Mouse (Mus musculus) embryonic facial prominence, embryonic 15.5 days (tissue): ENCODE measurements at regions not wholly inside any gene's neighbourhood (a gene's known extent, or its start where the extent isn't known, plus 50 kb on each side); places are given as distances from the start of the nearest gene placed in this dataset.

ENCODE experiments used
- ATAC-seq: fragments of 200-750 bp; cut with Nextera tagmentation; 2 replicates; pipeline ENCODE4 v1.8.0; 2017; ENCODE audit warnings: low read depth, moderate TSS enrichment; ENCODE audit not compliant: insufficient number of reproducible peaks, low FRiP score, low TSS enrichment
- H3K27ac ChIP-seq: fragments of 300-500 bp; sonication (generic); replicated peaks from 2 replicates; pipeline ENCODE4 v1.5.1; 2015; ENCODE audit warnings: mild to moderate bottlenecking, inconsistent platforms
- H3K27me3 ChIP-seq: fragments of 300-500 bp; sonication (generic); 2 replicates; pipeline ENCODE4 v1.6.1; 2015; ENCODE audit warnings: inconsistent platforms
- H3K36me3 ChIP-seq: fragments of 300-500 bp; sonication (generic); 2 replicates; pipeline ENCODE4 v1.6.1; 2015; ENCODE audit warnings: mild to moderate bottlenecking, inconsistent platforms
- H3K4me1 ChIP-seq: fragments of 300-500 bp; sonication (generic); 2 replicates; pipeline ENCODE4 v1.6.1; 2015; ENCODE audit warnings: inconsistent platforms
- H3K4me2 ChIP-seq: fragments of 300-500 bp; sonication (generic); replicated peaks from 2 replicates; pipeline ENCODE4 v1.6.1; 2015; ENCODE audit warnings: mild to moderate bottlenecking, inconsistent platforms
- H3K4me3 ChIP-seq: fragments of 300-500 bp; sonication (generic); replicated peaks from 2 replicates; pipeline ENCODE4 v1.5.1; 2015; ENCODE audit warnings: mild to moderate bottlenecking, inconsistent platforms
- H3K9ac ChIP-seq: fragments of 300-500 bp; sonication (generic); 2 replicates; pipeline ENCODE4 v1.6.1; 2015; ENCODE audit warnings: inconsistent platforms
- H3K9me3 ChIP-seq: fragments of 300-500 bp; sonication (generic); replicated peaks from 2 replicates; pipeline ENCODE4 v1.6.1; 2016; ENCODE audit warnings: inconsistent platforms
- WGBS: fragments of 180-500 bp; shearing (Covaris S2); methylation state at CpG from one replicate; pipeline ENCODE4 v1.1.7; 2015; 5-methylcytosine and 5-hydroxymethylcytosine counted together

DNA sequence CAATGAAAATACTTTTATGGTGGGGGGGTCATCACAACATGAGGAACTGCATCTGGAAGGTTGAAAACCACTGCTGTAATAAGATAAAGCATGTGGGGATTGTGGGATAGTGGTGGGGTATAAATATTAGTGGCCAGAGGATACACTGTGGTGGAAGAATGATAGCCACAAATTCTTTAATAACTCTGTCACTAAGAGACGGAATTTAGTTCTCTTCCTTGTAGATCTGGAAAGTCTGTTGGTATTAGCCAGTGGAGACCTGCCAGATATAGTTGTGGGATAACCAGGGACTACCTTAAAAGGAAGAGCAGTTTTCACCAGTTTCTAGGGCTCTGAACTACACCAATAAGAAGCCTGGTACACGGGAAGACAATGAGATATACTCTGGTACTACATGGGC, 161.8 kb downstream of the Tmx1 start:
- H3K27me3 ChIP-seq: no peaks in the 10 kb centered on the region
- WGBS: 75% methylated on average over 2 of the region's 2 CpGs
- H3K9me3 ChIP-seq: no peaks in the 10 kb centered on the region
- no peaks in the 10 kb centered on the region for H3K36me3 ChIP-seq
- H3K9ac ChIP-seq: no peak overlapping the region
- H3K4me2 ChIP-seq: no peak overlapping the region
- no peak for ATAC-seq
- peaks cover 10% of the 10 kb centered on the region; the same call in 1 of the 2 replicates for H3K4me1 ChIP-seq
- H3K4me3 ChIP-seq: no peak overlapping the region
- H3K27ac ChIP-seq: no peak overlapping the region

DNA sequence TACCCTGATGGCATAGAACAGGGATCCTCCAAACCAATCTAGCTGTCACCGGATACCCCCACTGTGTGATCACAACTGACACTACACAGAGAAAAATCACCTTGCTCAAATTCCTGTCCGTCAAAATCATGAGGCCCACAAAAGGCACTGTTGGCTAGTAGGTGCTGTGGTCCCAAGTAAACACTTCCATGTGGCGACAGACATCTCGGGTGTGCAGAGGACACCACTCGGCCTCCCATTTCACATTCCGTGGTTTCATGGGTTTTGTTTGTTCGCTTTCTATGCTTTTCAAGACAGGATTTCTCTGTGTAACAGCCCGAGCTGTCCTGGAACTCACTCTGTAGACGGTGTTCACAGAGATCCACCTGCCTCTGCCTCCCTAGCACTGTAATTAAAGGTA, 162.2 kb downstream of the Tmx1 start:
- no peak overlapping the region for H3K4me3 ChIP-seq
- ATAC-seq: no peak
- no peak overlapping the region for H3K27ac ChIP-seq
- peaks cover 10% of the 10 kb centered on the region; the same call in 1 of the 2 replicates for H3K4me1 ChIP-seq
- WGBS: 77% methylated on average over 9 of the region's 9 CpGs
- no peaks in the 10 kb centered on the region for H3K36me3 ChIP-seq
- no peak overlapping the region for H3K9ac ChIP-seq
- no peak overlapping the region for H3K4me2 ChIP-seq
- no peaks in the 10 kb centered on the region for H3K27me3 ChIP-seq
- no peaks in the 10 kb centered on the region for H3K9me3 ChIP-seq

DNA sequence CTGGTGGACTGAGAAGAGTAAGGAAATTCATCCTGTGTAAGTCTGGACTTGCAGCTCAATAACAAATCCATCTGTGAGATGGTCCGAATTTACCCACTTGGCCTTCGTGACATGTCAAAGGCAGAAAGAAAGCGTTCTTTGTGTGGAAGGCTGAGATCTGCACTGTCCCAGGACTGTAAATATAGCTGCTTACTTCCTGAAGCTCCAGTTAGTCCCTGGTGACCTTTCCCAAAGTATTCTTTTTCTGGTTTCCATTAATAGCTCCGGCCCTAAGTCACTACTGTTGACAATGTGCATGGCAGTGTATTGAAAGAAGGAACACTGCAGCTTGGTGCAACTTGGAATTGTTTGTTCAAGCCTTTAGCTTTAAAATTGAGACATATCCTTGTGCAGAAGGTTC, 163.2 kb downstream of the Tmx1 start:
- Histone ChIP-seq H3K4me1 (peaks cover 10% of the 10 kb centered on the region; the same call in 1 of the 2 replicates), H3K27me3 (no peaks in the 10 kb centered on the region), H3K4me2 (no peak overlapping the region), H3K36me3 (no peaks in the 10 kb centered on the region), H3K4me3 (no peak overlapping the region), H3K27ac (peak overlapping the region; percentile 19; the same call in 1 of the 2 replicates), H3K9me3 (no peaks in the 10 kb centered on the region), H3K9ac (no peak overlapping the region)
- no peak for ATAC-seq
- 46% methylated on average over 4 of the region's 4 CpGs for WGBS

DNA sequence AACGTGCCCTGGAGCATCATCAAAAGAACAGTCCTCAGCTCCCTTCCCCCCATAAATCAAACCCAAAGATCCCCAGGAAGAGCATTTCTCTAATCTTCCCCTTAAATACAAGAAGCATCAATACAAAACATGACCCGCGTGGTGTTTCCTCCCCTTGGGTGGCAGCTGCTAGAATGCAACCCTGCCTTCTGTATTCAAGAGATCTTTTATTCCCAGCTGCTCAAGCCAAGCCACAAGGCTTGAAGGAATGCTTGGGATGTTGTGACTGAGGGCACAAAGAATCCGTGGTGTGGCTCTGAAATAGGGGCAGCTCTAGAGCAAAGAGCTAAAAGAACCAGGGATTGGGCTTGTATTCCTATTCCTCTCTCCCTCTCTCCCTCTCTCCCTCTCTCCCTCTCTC, 163.6 kb downstream of the Tmx1 start:
- Histone ChIP-seq H3K9me3 (no peaks in the 10 kb centered on the region), H3K36me3 (no peaks in the 10 kb centered on the region), H3K4me3 (no peak overlapping the region), H3K9ac (no peak overlapping the region), H3K27ac (peak overlapping the region; percentile 19; the same call in 1 of the 2 replicates), H3K27me3 (no peaks in the 10 kb centered on the region), H3K4me1 (peaks cover 10% of the 10 kb centered on the region; the same call in 1 of the 2 replicates), H3K4me2 (no peak overlapping the region)
- 19% methylated on average over 4 of the region's 4 CpGs for WGBS
- ATAC-seq: no peak

DNA sequence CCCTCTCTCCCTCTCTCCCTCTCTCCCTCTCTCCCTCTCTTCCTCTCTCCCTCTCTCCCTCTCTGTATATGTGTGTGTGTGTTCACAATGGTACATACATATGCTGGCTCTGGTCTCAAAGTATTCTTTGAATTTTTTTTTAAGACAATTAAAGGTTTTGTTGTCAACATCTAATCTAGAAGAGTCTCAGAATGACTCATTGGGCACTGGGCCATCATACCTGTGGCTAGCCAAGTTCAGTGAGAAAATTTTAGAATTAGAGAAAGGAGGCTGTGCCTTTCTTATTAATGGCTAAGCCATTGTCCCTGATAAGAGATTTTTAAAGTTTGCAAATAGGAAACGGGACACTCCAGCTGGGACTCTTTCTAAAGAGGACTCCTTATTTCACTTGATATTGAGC, 164.1 kb downstream of the Tmx1 start:
- Histone ChIP-seq H3K27me3 (no peaks in the 10 kb centered on the region), H3K27ac (no peak overlapping the region), H3K9ac (no peak overlapping the region), H3K9me3 (no peaks in the 10 kb centered on the region), H3K4me2 (no peak overlapping the region), H3K36me3 (no peaks in the 10 kb centered on the region), H3K4me1 (peaks cover 10% of the 10 kb centered on the region; the same call in 1 of the 2 replicates), H3K4me3 (no peak overlapping the region)
- ATAC-seq: no peak
- WGBS: 71% methylated on average over 1 of the region's 1 CpGs

DNA sequence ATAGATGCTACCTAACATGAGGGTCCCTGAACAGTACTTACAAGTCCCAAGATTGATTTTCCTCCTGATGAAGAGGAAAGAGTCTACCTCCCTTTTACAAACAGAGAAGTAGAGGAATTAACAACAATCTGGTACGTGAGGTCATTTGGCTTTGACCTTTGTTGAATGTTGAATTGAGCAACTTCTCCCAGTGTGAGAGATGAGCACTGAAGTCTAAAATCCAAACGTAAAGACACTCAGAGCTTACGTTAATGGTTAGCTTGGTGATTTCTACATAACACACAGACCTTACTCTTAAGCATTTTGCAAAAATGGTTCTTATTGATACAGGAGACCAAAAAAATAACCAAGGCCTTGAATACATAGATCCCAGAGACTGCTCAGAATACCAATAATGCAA, 165.1 kb downstream of the Tmx1 start:
- no peak overlapping the region for H3K4me3 ChIP-seq
- H3K27ac ChIP-seq: no peak overlapping the region
- H3K9ac ChIP-seq: no peak overlapping the region
- no peaks in the 10 kb centered on the region for H3K9me3 ChIP-seq
- H3K27me3 ChIP-seq: no peaks in the 10 kb centered on the region
- no peaks in the 10 kb centered on the region for H3K36me3 ChIP-seq
- 89% methylated on average over 3 of the region's 3 CpGs for WGBS
- peaks cover 10% of the 10 kb centered on the region; the same call in 1 of the 2 replicates for H3K4me1 ChIP-seq
- ATAC-seq: no peak
- H3K4me2 ChIP-seq: no peak overlapping the region

DNA sequence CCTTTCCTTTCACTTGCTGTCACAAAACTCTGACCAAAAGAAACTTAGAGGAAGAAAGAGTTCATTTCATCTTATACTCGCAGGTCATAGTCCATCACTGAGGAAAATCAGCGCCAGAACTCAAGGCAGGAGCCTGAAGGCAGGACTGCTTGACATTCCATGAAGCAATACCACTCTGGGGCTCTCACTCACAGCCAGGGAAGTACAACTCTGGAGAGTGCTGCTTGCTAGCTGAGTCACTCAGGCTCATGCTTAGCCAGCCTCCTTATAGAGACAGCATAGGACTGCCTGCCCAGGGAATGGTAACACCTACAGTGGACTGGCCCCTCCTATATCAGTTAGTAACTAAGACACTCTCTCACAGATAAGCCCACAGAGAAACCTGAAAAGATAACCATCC, 166.5 kb downstream of the Tmx1 start:
- H3K4me2 ChIP-seq: no peak overlapping the region
- H3K9ac ChIP-seq: no peak overlapping the region
- no peak for ATAC-seq

DNA sequence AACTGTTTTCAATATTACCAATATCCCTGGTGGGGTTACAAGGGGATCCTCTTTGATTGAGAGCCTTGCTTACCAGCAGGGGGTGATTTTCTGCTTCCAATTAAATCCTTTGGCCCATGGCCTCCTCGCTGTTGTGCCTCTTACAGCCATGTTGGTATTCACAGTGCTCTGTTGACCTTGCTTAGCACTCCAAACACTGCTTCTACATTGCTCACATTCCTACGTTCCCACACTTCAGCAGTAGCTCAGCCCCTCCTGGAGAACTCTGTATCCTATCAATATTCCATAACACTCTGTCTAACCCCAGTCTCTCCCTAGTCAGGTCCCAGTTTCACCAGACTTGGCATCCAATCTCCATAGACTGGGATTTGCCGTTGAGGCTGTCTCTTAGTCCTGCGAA, 169.1 kb downstream of the Tmx1 start:
- Histone ChIP-seq H3K4me3 (no peak overlapping the region), H3K27me3 (no peaks in the 10 kb centered on the region), H3K9ac (no peak overlapping the region), H3K27ac (no peak overlapping the region), H3K36me3 (no peaks in the 10 kb centered on the region), H3K4me2 (no peak overlapping the region), H3K4me1 (no peaks in the 10 kb centered on the region), H3K9me3 (no peaks in the 10 kb centered on the region)
- ATAC-seq: no peak
- WGBS: 63% methylated on average over 4 of the region's 4 CpGs

More for the DNA sequence above, 166.5 kb downstream of the Tmx1 start:
- Histone ChIP-seq H3K4me1 (peaks cover 10% of the 10 kb centered on the region; the same call in 1 of the 2 replicates), H3K4me3 (no peak overlapping the region), H3K27ac (no peak overlapping the region), H3K27me3 (no peaks in the 10 kb centered on the region), H3K36me3 (no peaks in the 10 kb centered on the region), H3K9me3 (no peaks in the 10 kb centered on the region)
- WGBS: 79% methylated on average over 2 of the region's 2 CpGs

DNA sequence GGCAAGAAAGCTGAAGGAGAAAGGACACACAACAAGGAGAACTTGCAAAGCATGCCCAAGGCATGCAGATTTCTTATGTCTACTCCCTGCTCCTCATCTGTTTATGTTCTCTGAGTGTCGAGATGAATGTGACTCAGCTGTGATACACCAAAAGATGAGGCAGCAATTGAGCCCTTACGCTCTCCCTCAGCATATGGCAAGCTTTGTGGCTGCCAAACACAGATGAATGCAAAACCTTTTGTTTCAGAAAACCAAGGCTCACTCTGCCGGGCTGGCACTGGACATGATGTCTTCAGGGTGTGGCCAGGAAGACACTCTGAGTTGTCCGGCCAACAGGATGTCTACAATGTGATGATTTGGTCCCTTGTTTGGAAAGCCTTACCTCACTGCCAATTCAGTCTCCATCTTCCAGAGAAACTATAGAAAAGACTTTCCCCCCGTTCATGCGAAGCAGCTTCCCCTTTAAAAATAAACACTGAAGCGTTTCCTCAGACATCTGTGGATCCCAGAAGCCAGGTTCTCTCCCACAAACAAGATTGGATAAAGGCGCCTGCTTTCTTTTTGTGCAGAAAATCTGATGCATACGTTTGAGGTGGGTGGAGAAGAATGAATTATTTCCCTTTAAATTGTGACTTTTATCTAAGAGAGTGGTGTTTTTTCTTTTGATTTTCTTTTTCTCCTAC, 171.5 kb downstream of the Tmx1 start:
- Histone ChIP-seq H3K4me2 (no peak overlapping the region), H3K4me3 (no peak overlapping the region), H3K27ac (no peak overlapping the region), H3K27me3 (no peaks in the 10 kb centered on the region), H3K4me1 (peaks cover 11% of the 10 kb centered on the region), H3K9me3 (no peaks in the 10 kb centered on the region), H3K9ac (no peak overlapping the region), H3K36me3 (no peaks in the 10 kb centered on the region)
- WGBS: 42% methylated on average over 9 of the region's 9 CpGs
- no peak for ATAC-seq

DNA sequence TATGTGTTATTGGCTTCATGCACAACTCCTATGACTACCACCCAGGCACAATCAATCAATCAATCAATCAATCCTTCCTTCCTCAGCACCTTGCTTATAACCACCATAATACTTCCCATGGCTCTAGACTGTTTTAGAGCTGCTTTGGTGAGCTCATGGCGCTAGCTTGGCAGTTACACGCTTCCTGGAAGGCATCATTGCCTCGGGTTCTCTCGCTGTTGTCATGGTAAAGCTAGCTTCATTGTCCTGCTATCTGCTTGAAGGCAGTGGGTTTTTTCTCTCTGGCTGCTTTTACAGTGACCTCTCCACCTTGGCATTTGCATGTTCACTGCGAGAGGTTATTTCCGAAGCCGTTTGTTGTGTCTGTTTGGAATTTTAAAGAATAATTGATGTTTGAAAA, 174.7 kb downstream of the Tmx1 start:
- H3K36me3 ChIP-seq: no peaks in the 10 kb centered on the region
- no peaks in the 10 kb centered on the region for H3K9me3 ChIP-seq
- H3K4me3 ChIP-seq: no peak overlapping the region
- H3K9ac ChIP-seq: no peak overlapping the region
- no peak overlapping the region for H3K4me2 ChIP-seq
- no peak for ATAC-seq
- peaks cover 12% of the 10 kb centered on the region for H3K4me1 ChIP-seq
- H3K27ac ChIP-seq: no peak overlapping the region
- WGBS: 71% methylated on average over 7 of the region's 7 CpGs
- no peaks in the 10 kb centered on the region for H3K27me3 ChIP-seq

DNA sequence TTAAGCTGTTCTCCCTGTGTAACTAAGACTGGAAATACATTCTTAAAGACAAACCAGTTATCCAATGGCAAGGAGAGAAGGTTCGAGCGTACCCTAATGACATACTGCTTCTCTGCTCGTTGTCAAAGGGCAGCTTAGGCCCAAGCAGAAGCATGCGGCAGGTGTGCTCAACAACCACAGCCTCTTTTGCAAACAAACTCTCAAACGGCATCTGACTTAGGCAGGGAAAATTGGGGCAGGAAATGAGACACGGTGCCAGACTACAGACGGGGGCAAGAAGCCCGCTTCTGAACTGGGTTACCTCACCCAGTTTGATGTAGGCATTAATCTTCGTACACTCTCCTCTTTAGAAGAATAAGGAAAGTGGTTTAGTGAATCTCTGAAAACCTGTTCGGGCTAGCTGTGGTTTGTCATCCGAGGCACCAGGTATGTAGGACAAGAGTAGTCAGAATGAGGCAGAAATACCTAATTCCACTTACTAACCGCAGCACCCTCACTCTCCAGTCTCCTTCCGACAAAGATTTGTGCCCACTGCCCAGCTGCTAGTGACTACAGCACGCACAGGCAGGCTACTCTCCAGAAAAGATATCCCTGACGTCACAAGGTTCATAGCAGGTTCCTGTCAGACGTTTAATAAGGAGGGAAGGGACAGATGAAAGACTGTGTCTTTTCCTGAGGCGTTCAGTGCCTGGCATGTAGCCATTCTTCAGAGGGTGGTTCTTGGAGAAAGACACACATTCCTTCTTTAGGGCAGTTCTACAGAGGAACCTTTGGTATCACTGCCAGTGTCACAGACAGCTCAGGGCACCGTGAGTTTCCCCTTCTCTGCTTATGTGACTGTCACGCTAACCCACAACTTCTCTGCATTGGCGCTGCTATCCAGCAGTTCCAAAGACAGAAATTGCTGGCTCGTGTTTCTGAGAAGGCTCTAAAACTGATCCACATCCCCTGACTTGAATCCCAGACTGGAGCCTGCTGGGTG, 175.8 kb downstream of the Tmx1 start:
- Histone ChIP-seq H3K36me3 (no peaks in the 10 kb centered on the region), H3K27me3 (no peaks in the 10 kb centered on the region), H3K27ac (peak overlapping the region; percentile 48), H3K9me3 (no peaks in the 10 kb centered on the region), H3K4me2 (peak overlapping the region; percentile 5; the same call in 1 of the 2 replicates), H3K4me3 (no peak overlapping the region), H3K4me1 (peaks cover 18% of the 10 kb centered on the region), H3K9ac (no peak overlapping the region)
- peak; percentile 40; the same call in 1 of the 2 replicates for ATAC-seq
- WGBS: 49% methylated on average over 21 of the region's 21 CpGs
